In the genomic region with DNA sequence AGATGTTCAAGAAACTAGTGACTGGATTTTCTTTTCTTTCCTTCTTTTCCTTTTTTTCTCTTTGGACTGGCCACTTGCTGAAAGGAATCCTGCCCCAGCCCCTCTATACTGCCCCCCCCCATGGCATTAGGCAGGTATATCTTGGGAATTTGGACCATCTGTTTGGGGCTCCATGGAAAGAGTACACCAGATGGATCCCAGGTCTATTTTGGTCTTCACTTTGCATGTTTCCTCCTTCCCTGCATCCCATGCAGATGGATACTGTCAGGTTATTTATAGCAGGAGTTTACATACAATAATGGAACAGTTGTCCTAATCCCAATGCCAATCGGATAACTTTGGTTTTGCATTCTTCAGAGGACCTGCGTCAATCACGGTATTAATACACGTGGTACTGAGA, we compare ENCODE assay signal across 26 mouse cellular contexts.
A peak's percentile ranks its signal among the peaks of the same experiment; 100 is the strongest.
DNase-seq lines count a peak whose midpoint lies in the region; ATAC-seq and TF ChIP-seq lines count a peak whose summit lies in the region.
"Had no signal": no experiment of that assay in that cellular context is flagged by ENCODE, and none has a peak within 500 bp of the region (broad histone marks: within the 10 kb centered on the region; RNA-seq: fewer than 3 reads in every experiment).

No protein-coding gene starts in this region.

- no peak for DNase-seq in cerebellum, postnatal 4 days (ENCODE audit: low spot score in 2 of 2)
- DNase-seq in left cerebral cortex, adult 2 months (ENCODE audit: extremely low spot score in 1 of 2, low spot score in 2 of 2), result no peak
- no peak for DNase-seq in left cerebral cortex, postnatal 10 days (ENCODE audit: extremely low spot score in 1 of 2, low spot score in 2 of 2)
- peak; percentile 52 to 57 for DNase-seq in cerebellum, postnatal 10 days
- DNase-seq in ovary, postnatal 36 days (ENCODE audit: low spot score), result no peak
- no peak for DNase-seq in kidney, postnatal 4 days
- no peak for DNase-seq in embryo, embryonic 9.5 days (ENCODE audit: extremely low spot score)
- DNase-seq: adrenal gland, adult 8-10 months; gastrocnemius, postnatal 25 days; heart, postnatal 4 days; kidney, adult 18-20 months; kidney, postnatal 25 days; layer of hippocampus, postnatal 36 days; right cerebral cortex, adult 18-20 months; spleen, adult 18-20 months; thymus, postnatal 25 days had no signal

- no peak for TF ChIP-seq CTCF in left cerebral cortex, adult 2 months (IDR thresholded peaks at IDR 0.05)

- peak overlapping the region; percentile 80 for H3K27ac ChIP-seq in left cerebral cortex, adult 2 months
- H3K27ac ChIP-seq: hindbrain, embryonic 14.5 days; kidney, embryonic 15.5 days; layer of hippocampus, adult 2 months; limb, embryonic 12.5 days; liver, embryonic 15.5 days; lung, embryonic 15.5 days had no signal

- intact Hi-C loops in left cerebral cortex, adult 2 months (cut with DNase I), result loop anchor here (5.0 kb wide), 2 partner anchors 145 to 270 kb away; no protein-coding TSS in a partner anchor
- intact Hi-C loops in left cerebral cortex, postnatal 10 days (cut with DNase I), result loop anchor here (10.0 kb wide), 1 partner anchor 103 kb away; no protein-coding TSS in a partner anchor

- H3K4me3 ChIP-seq in left cerebral cortex, adult 2 months, result no peak overlapping the region
- H3K4me3 ChIP-seq: erythroblast, embryonic 14.5 days; kidney, embryonic 15.5 days; layer of hippocampus, adult 2 months; limb, embryonic 12.5 days; liver, embryonic 15.5 days; lung, embryonic 15.5 days had no signal

- ATAC-seq in cerebellum, adult (ENCODE audit: insufficient number of reproducible peaks, low FRiP score, low TSS enrichment), result peak; percentile 83
- ATAC-seq: inflammation-experienced regulatory T-cells, adult 6 months; midbrain, embryonic 16.5 days had no signal

Comparison
In these comparisons a context has a peak if more than half of its experiments do, and no peak if none do; other contexts are left out.
1. DNase-seq: peak in cerebellum, postnatal 10 days (2 of 2); none in cerebellum, postnatal 4 days (0 of 2), left cerebral cortex, adult 2 months (0 of 2), left cerebral cortex, postnatal 10 days (0 of 2), ovary, postnatal 36 days (single experiment), kidney, postnatal 4 days (0 of 2) and embryo, embryonic 9.5 days (single experiment).